Mouse (Mus musculus) small intestine, adult 2 months (tissue): Measurements from ENCODE around the gene Mgat3.

Experiments used
- CTCF ChIP-seq: fragments of 200-500 bp; IDR thresholded peaks from 2 replicates; pipeline ENCODE4 v1.5.1; 2012; ENCODE audit warnings: low read depth, mild to moderate bottlenecking, control low read depth, inconsistent platforms, low read length, moderate library complexity, mixed read lengths; ENCODE audit not compliant: insufficient replicate concordance, insufficient read length; ENCODE audit errors: extremely low read depth
- POLR2A ChIP-seq: fragments of 200-500 bp; IDR thresholded peaks from 2 replicates; pipeline ENCODE4 v1.6.1; 2012; ENCODE audit warnings: low read depth, mild to moderate bottlenecking, control low read depth, inconsistent platforms, low read length, moderate library complexity

DNA sequence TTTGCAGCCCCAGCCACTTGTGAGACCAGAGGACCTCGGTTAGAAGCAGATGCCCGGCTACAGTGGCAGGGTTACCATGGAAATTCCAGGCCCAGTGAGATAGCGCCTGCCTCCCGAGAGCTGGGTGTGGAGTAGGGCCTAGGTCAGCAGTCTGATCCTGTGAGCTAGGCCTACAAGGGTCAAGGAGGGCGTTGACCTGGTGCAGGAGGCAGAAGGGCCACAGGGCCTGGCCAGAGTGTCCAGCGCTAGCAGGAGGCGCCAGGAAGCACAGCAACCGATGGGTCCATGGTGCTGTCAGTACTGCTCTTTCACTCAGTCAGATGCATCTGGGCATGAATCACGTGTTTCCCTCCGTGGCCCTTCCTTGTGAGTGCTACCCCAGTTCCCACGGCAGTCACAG, 19.8 kb upstream of the Mgat3 start:
- no peak for TF ChIP-seq POLR2A
- TF ChIP-seq CTCF: no peak
